Mouse (Mus musculus): ENCODE data around the gene Rps7. TPM values are rescaled to one million over a fixed set of nuclear protein-coding genes. Genes with fewer than 3 reads are reported as not detected.

Gene Rps7
- total and polyA plus RNA-seq, 2 experiments from 2014 or later, result 538 to 844 TPM

- H3K36me3 ChIP-seq (ENCODE audit: insufficient read depth, low read length), result no peaks in the 10 kb centered on the region
- no peak overlapping the region for H3K4me2 ChIP-seq (ENCODE audit: low read depth, low read length, poor library complexity, severe bottlenecking)
- no peak for TF ChIP-seq CTCF (IDR thresholded peaks at IDR 0.05)
- no peak for ATAC-seq (ENCODE audit: low FRiP score)
- H3K4me3 ChIP-seq (ENCODE audit: low read depth, low read length), result no peak overlapping the region
- H3K27ac ChIP-seq (ENCODE audit: low read depth, low read length), result no peak overlapping the region
- peak; percentile 21 for DNase-seq (ENCODE audit: low spot score)
- H3K27me3 ChIP-seq (ENCODE audit: insufficient read depth, low read length), result no peaks in the 10 kb centered on the region
- H3K9me3 ChIP-seq (ENCODE audit: low read length), result no peaks in the 10 kb centered on the region
- H3K4me1 ChIP-seq (ENCODE audit: insufficient read depth, low read length), result no peaks in the 10 kb centered on the region
- H3K9ac ChIP-seq (replicated peaks; ENCODE audit: low read length, poor library complexity, severe bottlenecking), result no peak overlapping the region
Measured at GRCm38 (mm10) chr12:28596851-28597250, 38.9 kb downstream of the Rps7 start.

- no peak for TF ChIP-seq CTCF (IDR thresholded peaks at IDR 0.05)
- Histone ChIP-seq H3K36me3 (ENCODE audit: insufficient read depth, low read length) (no peaks in the 10 kb centered on the region), H3K4me2 (ENCODE audit: low read depth, low read length, poor library complexity, severe bottlenecking) (no peak overlapping the region), H3K27me3 (ENCODE audit: insufficient read depth, low read length) (no peaks in the 10 kb centered on the region), H3K4me1 (ENCODE audit: insufficient read depth, low read length) (peaks cover 11% of the 10 kb centered on the region), H3K9me3 (ENCODE audit: low read length) (no peaks in the 10 kb centered on the region), H3K9ac (replicated peaks; ENCODE audit: low read length, poor library complexity, severe bottlenecking) (no peak overlapping the region), H3K4me3 (ENCODE audit: low read depth, low read length) (no peak overlapping the region), H3K27ac (ENCODE audit: low read depth, low read length) (peak overlapping the region; percentile 69; the same call in 1 of the 2 replicates)
- ATAC-seq (ENCODE audit: low FRiP score) (no peak), DNase-seq (ENCODE audit: low spot score) (no peak)
- 49% methylated on average over 13 of the region's 13 CpGs for WGBS
Measured at GRCm38 (mm10) chr12:28590428-28590827, 45.3 kb downstream of the Rps7 start.

DNA sequence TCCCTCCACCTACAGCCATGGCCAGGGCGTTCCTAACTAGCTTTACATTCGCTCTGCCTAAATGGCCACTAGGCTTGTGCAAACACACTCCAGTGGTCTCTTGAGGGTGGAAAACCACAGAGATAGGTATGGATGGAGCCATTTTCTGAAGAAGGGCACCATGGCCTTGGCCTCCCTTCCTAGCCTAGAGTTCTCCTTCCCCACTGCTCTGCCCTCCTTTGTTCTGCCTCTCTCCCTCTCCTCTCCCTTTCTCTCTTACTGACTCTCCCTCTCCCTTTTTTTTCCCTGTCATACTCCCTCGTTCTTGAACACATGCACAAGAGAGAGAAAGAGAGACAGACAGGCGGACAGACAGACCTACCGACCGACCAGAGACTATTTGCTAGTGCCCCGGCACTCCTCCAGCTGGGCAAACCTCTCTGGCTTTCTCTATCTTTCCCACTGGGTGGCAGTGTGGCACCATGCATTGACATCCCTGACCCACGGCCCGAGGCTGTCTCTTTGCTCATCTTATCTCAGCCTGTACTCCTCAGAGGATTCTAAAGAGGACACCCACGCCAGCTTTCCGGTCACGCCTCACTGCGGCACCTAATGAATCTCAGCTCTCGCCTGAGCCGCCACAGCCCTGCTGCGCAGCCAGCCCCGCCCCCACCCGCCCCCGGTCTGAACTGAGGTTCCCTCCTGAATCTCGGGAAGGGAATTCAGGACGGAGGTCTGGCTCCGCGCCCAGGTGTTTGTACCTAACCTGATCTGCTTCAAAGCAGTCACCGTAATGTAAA is 46.5 kb downstream of the Rps7 start:
- peak; percentile 94 for TF ChIP-seq CTCF (IDR thresholded peaks at IDR 0.05)
- peak; percentile 95 for DNase-seq (ENCODE audit: low spot score)
- peak; percentile 92 for ATAC-seq (ENCODE audit: low FRiP score)

GRCm38 (mm10) chr12:28587949-28588348 is 47.8 kb downstream of the Rps7 start:
- DNase-seq (ENCODE audit: low spot score) (peak; percentile 66), ATAC-seq (ENCODE audit: low FRiP score) (no peak)
- Histone ChIP-seq H3K9ac (replicated peaks; ENCODE audit: low read length, poor library complexity, severe bottlenecking) (no peak overlapping the region), H3K4me2 (ENCODE audit: low read depth, low read length, poor library complexity, severe bottlenecking) (no peak overlapping the region), H3K27ac (ENCODE audit: low read depth, low read length) (peak overlapping the region; percentile 69), H3K27me3 (ENCODE audit: insufficient read depth, low read length) (no peaks in the 10 kb centered on the region), H3K4me1 (ENCODE audit: insufficient read depth, low read length) (peaks cover 11% of the 10 kb centered on the region), H3K36me3 (ENCODE audit: insufficient read depth, low read length) (no peaks in the 10 kb centered on the region), H3K9me3 (ENCODE audit: low read length) (no peaks in the 10 kb centered on the region), H3K4me3 (ENCODE audit: low read depth, low read length) (no peak overlapping the region)
- 30% methylated on average over 6 of the region's 6 CpGs for WGBS
- no peak for TF ChIP-seq CTCF (IDR thresholded peaks at IDR 0.05)

More for the DNA sequence above, 46.5 kb downstream of the Rps7 start:
- peaks cover 11% of the 10 kb centered on the region for H3K4me1 ChIP-seq (ENCODE audit: insufficient read depth, low read length)
- H3K9ac ChIP-seq (replicated peaks; ENCODE audit: low read length, poor library complexity, severe bottlenecking), result peak overlapping the region; percentile 54
- H3K27ac ChIP-seq (ENCODE audit: low read depth, low read length), result peak overlapping the region; percentile 69
- WGBS, result 8% methylated on average over 23 of the region's 24 CpGs
- no peaks in the 10 kb centered on the region for H3K9me3 ChIP-seq (ENCODE audit: low read length)
- peak overlapping the region; percentile 22 for H3K4me3 ChIP-seq (ENCODE audit: low read depth, low read length)
- H3K4me2 ChIP-seq (ENCODE audit: low read depth, low read length, poor library complexity, severe bottlenecking), result peak overlapping the region; percentile 59
- no peaks in the 10 kb centered on the region for H3K27me3 ChIP-seq (ENCODE audit: insufficient read depth, low read length)
- no peaks in the 10 kb centered on the region for H3K36me3 ChIP-seq (ENCODE audit: insufficient read depth, low read length)

GRCm38 (mm10) chr12:28584036-28584435 is 51.7 kb downstream of the Rps7 start:
- H3K27ac ChIP-seq (ENCODE audit: low read depth, low read length), result no peak overlapping the region
- H3K4me1 ChIP-seq (ENCODE audit: insufficient read depth, low read length), result 0 out of 2 replicates have a peak, but pooled peaks cover 4% of the 10 kb centered on the region
- no peak overlapping the region for H3K4me2 ChIP-seq (ENCODE audit: low read depth, low read length, poor library complexity, severe bottlenecking)
- no peak for TF ChIP-seq CTCF (IDR thresholded peaks at IDR 0.05)
- no peak overlapping the region for H3K9ac ChIP-seq (replicated peaks; ENCODE audit: low read length, poor library complexity, severe bottlenecking)
- H3K27me3 ChIP-seq (ENCODE audit: insufficient read depth, low read length), result no peaks in the 10 kb centered on the region
- WGBS, result 62% methylated on average over 3 of the region's 3 CpGs
- H3K36me3 ChIP-seq (ENCODE audit: insufficient read depth, low read length), result no peaks in the 10 kb centered on the region
- ATAC-seq (ENCODE audit: low FRiP score) (no peak), DNase-seq (ENCODE audit: low spot score) (no peak)
- no peak overlapping the region for H3K4me3 ChIP-seq (ENCODE audit: low read depth, low read length)
- H3K9me3 ChIP-seq (ENCODE audit: low read length), result no peaks in the 10 kb centered on the region

DNA sequence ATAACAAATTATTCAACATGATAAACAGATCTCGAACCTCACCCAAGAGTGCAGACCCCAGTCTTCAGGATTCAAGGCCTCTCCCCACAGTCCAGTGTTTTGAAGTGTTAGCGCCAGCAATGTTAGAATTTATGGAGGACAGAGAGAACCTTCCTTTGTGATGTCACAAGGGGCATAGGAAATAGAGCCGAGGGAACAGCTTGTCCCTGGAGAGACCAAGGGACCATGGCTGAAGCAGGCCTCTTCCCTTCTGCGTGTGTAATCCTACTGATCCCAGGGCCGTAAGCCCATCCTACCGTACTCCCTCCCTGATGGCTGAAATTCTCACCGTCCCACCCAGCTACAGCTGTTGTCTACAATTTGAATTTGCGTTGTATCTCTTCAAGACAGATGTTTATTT is 53.3 kb downstream of the Rps7 start, which contains the start of gene Allc:
Gene Allc, minus strand, starts transcription at position 101 of the 400 bp plus-strand sequence.
- Histone ChIP-seq H3K36me3 (ENCODE audit: insufficient read depth, low read length) (no peaks in the 10 kb centered on the region), H3K4me2 (ENCODE audit: low read depth, low read length, poor library complexity, severe bottlenecking) (no peak within 1 kb of the TSS), H3K9ac (replicated peaks; ENCODE audit: low read length, poor library complexity, severe bottlenecking) (no peak within 1 kb of the TSS), H3K4me1 (ENCODE audit: insufficient read depth, low read length) (no peaks in the 10 kb centered on the region), H3K27ac (ENCODE audit: low read depth, low read length) (no peak within 1 kb of the TSS), H3K27me3 (ENCODE audit: insufficient read depth, low read length) (no peaks in the 10 kb centered on the region), H3K9me3 (ENCODE audit: low read length) (no peaks in the 10 kb centered on the region), H3K4me3 (ENCODE audit: low read depth, low read length) (no peak within 1 kb of the TSS)
- ATAC-seq (ENCODE audit: low FRiP score) (no peak), DNase-seq (ENCODE audit: low spot score) (no peak)
- WGBS, result 86% methylated on average over 8 of the region's 8 CpGs
- TF ChIP-seq CTCF (IDR thresholded peaks at IDR 0.05), result no peak

Small RNA genes within 50 kb of the gene (microRNA-seq; reads per million reads assigned to microRNA genes)
- gene Mir6937 (ENCODE audit: borderline number of aligned reads), result not detected

Other genes starting within 250 kb of the Rps7 start
- not detected in 2 replicates for gene Dcdc2c, start 83.6 kb downstream of the Rps7 start, total RNA-seq (2014; rRNA removed)
- gene Dcdc2c, start 83.6 kb downstream of the Rps7 start, polyA plus RNA-seq (2015; fragmentation: Nextera tagmentation; extraction: Ambion mirVana), result 0.43 and 0.56 TPM in 2 replicates
- 0.16 TPM in 1 of 2 replicates, not detected in the other for gene Allc, start 53.4 kb downstream of the Rps7 start, total RNA-seq (2014; rRNA removed)
- 0.32 and 0.58 TPM in 2 replicates for gene Allc, start 53.4 kb downstream of the Rps7 start, polyA plus RNA-seq (2015; fragmentation: Nextera tagmentation; extraction: Ambion mirVana)
- gene Colec11, start 12.6 kb downstream of the Rps7 start, total RNA-seq (2014; rRNA removed), result 0.57 and 1.4 TPM in 2 replicates
- 0.85 and 1.1 TPM in 2 replicates for gene Colec11, start 12.6 kb downstream of the Rps7 start, polyA plus RNA-seq (2015; fragmentation: Nextera tagmentation; extraction: Ambion mirVana)
- 7.7 and 9.8 TPM in 2 replicates for gene Rnaseh1, start 13.6 kb upstream of the Rps7 start, total RNA-seq (2014; rRNA removed)
- gene Rnaseh1, start 13.6 kb upstream of the Rps7 start, polyA plus RNA-seq (2015; fragmentation: Nextera tagmentation; extraction: Ambion mirVana), result 12.6 and 14.5 TPM in 2 replicates
- gene Adi1, start 39.3 kb upstream of the Rps7 start, total RNA-seq (2014; rRNA removed), result 6.4 and 8.8 TPM in 2 replicates
- 23.4 and 23.6 TPM in 2 replicates for gene Adi1, start 39.3 kb upstream of the Rps7 start, polyA plus RNA-seq (2015; fragmentation: Nextera tagmentation; extraction: Ambion mirVana)
- 53.2 and 54.4 TPM in 2 replicates for gene Trappc12, start 114.5 kb upstream of the Rps7 start, total RNA-seq (2014; rRNA removed)
- 37.9 and 38.8 TPM in 2 replicates for gene Trappc12, start 114.5 kb upstream of the Rps7 start, polyA plus RNA-seq (2015; fragmentation: Nextera tagmentation; extraction: Ambion mirVana)
- gene Eipr1, start 115.8 kb upstream of the Rps7 start, total RNA-seq (2014; rRNA removed), result 57.4 and 62.2 TPM in 2 replicates
- 59.6 and 66.4 TPM in 2 replicates for gene Eipr1, start 115.8 kb upstream of the Rps7 start, polyA plus RNA-seq (2015; fragmentation: Nextera tagmentation; extraction: Ambion mirVana)

All from midbrain, postnatal 0 days (tissue).